Mouse (Mus musculus) cerebellum, adult 2 months (tissue): ENCODE results near the gene Cnot6l.

Experiments
- CTCF ChIP-seq: fragments of 200-500 bp; IDR thresholded peaks from 2 replicates; pipeline ENCODE4 v1.5.1; 2011; ENCODE audit warnings: low read depth, mild to moderate bottlenecking, control low read depth, low read length, moderate library complexity, borderline replicate concordance; ENCODE audit not compliant: insufficient read depth
- POLR2A ChIP-seq: fragments of 200-500 bp; IDR thresholded peaks from 2 replicates; pipeline ENCODE4 v1.6.1; 2011; ENCODE audit warnings: low read length, control low read depth, borderline replicate concordance; ENCODE audit not compliant: insufficient read depth

GRCm38 (mm10) chr5:96191251-96191650, 27.3 kb upstream of the Cnot6l start:
- TF ChIP-seq POLR2A (no peak), CTCF (no peak)
